Mouse (Mus musculus) ES-E14 (cell line): ENCODE data around the gene Rubcnl. TPM values are rescaled to one million over a fixed set of nuclear protein-coding genes. Genes with fewer than 3 reads are reported as not detected.

Experiments used
- DNase-seq: peaks from one replicate; pipeline ENCODE4 v3.0.0-alpha.2; 2013; ENCODE audit warnings: low read depth, low spot score
- H3K27ac ChIP-seq: 2 replicates; pipeline ENCODE4 v1.5.1; 2012; ENCODE audit warnings: low read depth, mild to moderate bottlenecking, low read length, moderate library complexity, mixed read lengths; ENCODE audit not compliant: poor library complexity, insufficient read depth, severe bottlenecking
- H3K36me3 ChIP-seq: 2 replicates; pipeline ENCODE4 v1.6.1; 2012; ENCODE audit warnings: mild to moderate bottlenecking, low read length, moderate library complexity, mixed read lengths; ENCODE audit not compliant: control insufficient read depth, poor library complexity, insufficient read depth, severe bottlenecking
- H3K4me1 ChIP-seq, 2 experiments: fragments of 150-350 bp in 1 of 2; sonication (generic) in 1 of 2; 2 replicates each; pipeline ENCODE4 v1.6.1; 2012; ENCODE audit warnings: low read length in 2 of 2, mild to moderate bottlenecking in 1 of 2, mixed read lengths in 1 of 2; ENCODE audit not compliant: control insufficient read depth in 2 of 2, insufficient read depth in 2 of 2, poor library complexity in 1 of 2
- H3K4me3 ChIP-seq, 2 experiments: fragments of 150-350 bp in 1 of 2; sonication (generic) in 1 of 2; 2 replicates each; pipeline ENCODE4 v1.5.1; 2012; ENCODE audit warnings: low read length in 2 of 2, low read depth in 1 of 2, mild to moderate bottlenecking in 1 of 2, mixed read lengths in 1 of 2; ENCODE audit not compliant: insufficient read depth in 1 of 2, poor library complexity in 1 of 2, severe bottlenecking in 1 of 2
- H3K9ac ChIP-seq: 2 replicates; pipeline ENCODE4 v1.6.1; 2012; ENCODE audit warnings: low read depth, mild to moderate bottlenecking, low read length, mixed read lengths; ENCODE audit not compliant: poor library complexity, insufficient read depth, severe bottlenecking
- H3K9me3 ChIP-seq: fragments of 150-350 bp; sonication (generic); 2 replicates; pipeline ENCODE4 v1.6.1; 2012; ENCODE audit warnings: low read depth, mild to moderate bottlenecking, low read length; ENCODE audit not compliant: control insufficient read depth, insufficient read depth
- CHD2 ChIP-seq: IDR thresholded peaks from 2 replicates; pipeline ENCODE4 v1.6.1; 2014; ENCODE audit warnings: mild to moderate bottlenecking, low read depth, low read length, inconsistent platforms
- HCFC1 ChIP-seq: IDR thresholded peaks from 2 replicates; pipeline ENCODE4 v1.6.1; 2012; ENCODE audit warnings: low read length, inconsistent platforms, borderline replicate concordance; ENCODE audit not compliant: insufficient read depth
- MAFK ChIP-seq: IDR thresholded peaks from 2 replicates; pipeline ENCODE4 v1.6.1; 2014; ENCODE audit warnings: mild to moderate bottlenecking, low read depth, low read length, inconsistent platforms; ENCODE audit not compliant: insufficient read depth
- ZC3H11A ChIP-seq: IDR thresholded peaks from 2 replicates; pipeline ENCODE4 v1.6.1; 2012; ENCODE audit warnings: low read depth, mild to moderate bottlenecking, inconsistent platforms, low read length, borderline replicate concordance
- ZNF384 ChIP-seq: IDR thresholded peaks from 2 replicates; pipeline ENCODE4 v1.6.1; 2012; ENCODE audit warnings: low read depth, low read length, inconsistent platforms
- in situ Hi-C, 2 experiments: fragments of 600-800 bp; cut with MboI; formaldehyde crosslinking; loops; one replicate each; pipeline ENCODE4 v1.15.1; 2025; ENCODE audit warnings: low sequenced_read_pairs in 2 of 2, inconsistent platforms in 1 of 2; ENCODE audit not compliant: unreplicated experiment in 2 of 2
- total RNA-seq: library from RNA; depleted of rRNA; stranded (reverse); fragments of 300-350 nt; gene quantifications from 2 replicates; pipeline ENCODE4 v1.2.3, GENCODE M21; 2012

The Rubcnl gene
- total RNA-seq, 1 experiment = 0.09 TPM

GRCm38 (mm10) chr14:75054455-75055343, 38.9 kb downstream of the Rubcnl start:
- DNase-seq = no peak
- H3K9me3 ChIP-seq = no peaks in the 10 kb centered on the region
- no peaks in the 10 kb centered on the region for H3K36me3 ChIP-seq
- TF ChIP-seq ZNF384 = no peak
- TF ChIP-seq MAFK = no peak
- H3K4me3 ChIP-seq = no peak overlapping the region
- in situ Hi-C loops = no loop called here
- no peak overlapping the region for H3K9ac ChIP-seq
- H3K4me1 ChIP-seq = no peaks in the 10 kb centered on the region
- H3K27ac ChIP-seq = no peak overlapping the region

GRCm38 (mm10) chr14:75056861-75057431, 41.1 kb downstream of the Rubcnl start:
- TF ChIP-seq ZNF384 = no peak
- TF ChIP-seq ZC3H11A = no peak
- no peak for TF ChIP-seq MAFK
- TF ChIP-seq HCFC1 = no peak
- no peak for TF ChIP-seq CHD2
- H3K9me3 ChIP-seq = no peaks in the 10 kb centered on the region
- in situ Hi-C loops = no loop called here
- H3K9ac ChIP-seq = no peak overlapping the region
- H3K36me3 ChIP-seq = no peaks in the 10 kb centered on the region
- no peaks in the 10 kb centered on the region for H3K4me1 ChIP-seq
- H3K27ac ChIP-seq = no peak overlapping the region
- no peak for DNase-seq
- no peak overlapping the region for H3K4me3 ChIP-seq

- peak; percentile 39 for DNase-seq
- Histone ChIP-seq H3K9me3 (no peaks in the 10 kb centered on the region), H3K27ac (no peak overlapping the region), H3K4me1 (no peaks in the 10 kb centered on the region), H3K9ac (no peak overlapping the region), H3K36me3 (no peaks in the 10 kb centered on the region), H3K4me3 (no peak overlapping the region)
- TF ChIP-seq ZC3H11A (peak; percentile 34; the same call in 1 of the 2 replicates), ZNF384 (no peak)
- in situ Hi-C loops = no loop called here
Measured at GRCm38 (mm10) chr14:75060562-75060961, 44.7 kb downstream of the Rubcnl start.

GRCm38 (mm10) chr14:75063936-75064335, 48.1 kb downstream of the Rubcnl start:
- in situ Hi-C loops = no loop called here
- no peak overlapping the region for H3K4me3 ChIP-seq
- no peak overlapping the region for H3K27ac ChIP-seq
- no peaks in the 10 kb centered on the region for H3K9me3 ChIP-seq
- no peaks in the 10 kb centered on the region for H3K4me1 ChIP-seq
- TF ChIP-seq HCFC1 (no peak), ZC3H11A (no peak), MAFK (no peak)
- no peaks in the 10 kb centered on the region for H3K36me3 ChIP-seq
- no peak for DNase-seq
- no peak overlapping the region for H3K9ac ChIP-seq
